Mouse (Mus musculus) v-Abl transformed pro-B cells (cell line): ENCODE data around the gene Mov10l1.

Experiments
- in situ Hi-C, 2 experiments: fragments of 400-800 bp; cut with MboI; formaldehyde crosslinking; loops; one replicate each; pipeline ENCODE4 v1.15.1; 2025; ENCODE audit not compliant: unreplicated experiment in 2 of 2

Mov10l1 gene

DNA sequence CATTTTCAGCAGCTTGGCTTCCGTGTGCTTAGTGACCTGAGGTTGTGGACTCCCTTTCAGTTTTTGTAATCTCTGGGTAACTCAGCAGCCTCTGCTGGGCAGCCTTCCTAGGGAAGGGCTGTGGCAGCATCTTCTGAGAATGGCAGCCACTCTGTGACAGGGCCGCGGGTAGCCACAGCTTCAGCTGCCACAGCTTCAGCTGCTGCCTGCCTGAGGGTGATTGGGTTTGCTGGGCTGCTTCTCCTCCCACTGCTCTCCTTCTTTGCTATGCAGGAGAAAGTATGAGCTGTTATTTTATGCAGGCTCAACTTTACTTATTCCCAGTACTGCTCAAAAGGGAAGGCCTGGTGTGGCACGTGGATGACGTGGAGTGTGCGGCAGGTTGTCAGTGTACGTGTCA, 24.3 kb downstream of the Mov10l1 start:
- in situ Hi-C loops, result no loop called here

DNA sequence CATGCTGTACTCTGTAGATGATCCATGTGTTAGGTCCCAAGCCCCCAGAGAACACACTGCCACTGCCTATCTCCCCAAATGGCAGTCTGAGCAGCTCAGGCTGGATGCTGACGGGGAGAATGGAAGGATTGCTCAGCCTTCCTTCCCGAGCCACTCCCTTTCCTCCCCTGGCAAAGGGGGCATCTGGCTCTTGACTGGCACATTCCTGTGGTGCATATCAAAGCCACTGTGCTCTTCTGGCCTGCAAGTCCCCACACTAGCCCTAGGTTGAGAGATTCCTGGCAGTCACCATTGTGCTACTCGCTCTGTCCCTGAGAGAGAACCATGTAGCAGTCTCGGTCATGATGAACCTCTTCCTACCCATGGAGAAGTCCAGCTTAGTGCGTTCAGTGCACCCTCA, 25.1 kb downstream of the Mov10l1 start:
- in situ Hi-C loops, result no loop called here

- in situ Hi-C loops, result no loop called here
Measured at GRCm38 (mm10) chr15:89016722-89017121, 34.0 kb downstream of the Mov10l1 start.

DNA sequence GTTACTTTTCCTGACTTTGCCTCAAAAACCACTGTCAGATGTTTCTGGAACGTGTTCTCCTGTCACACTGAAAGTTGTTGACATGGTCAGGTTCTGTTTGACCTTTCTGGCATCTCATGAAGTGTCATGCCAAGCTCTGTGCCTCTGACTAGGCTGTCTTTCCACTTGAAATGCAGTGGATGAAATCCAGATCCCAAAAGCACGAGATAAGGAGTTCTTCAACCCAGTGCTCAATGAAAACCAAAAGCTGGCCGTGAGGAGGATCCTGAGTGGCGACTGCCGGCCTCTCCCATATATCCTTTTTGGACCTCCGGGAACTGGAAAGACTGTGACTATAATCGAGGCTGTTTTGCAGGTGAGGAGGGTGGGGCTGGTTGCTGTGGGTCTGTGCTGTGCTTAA, 37.4 kb downstream of the Mov10l1 start:
- in situ Hi-C loops, result no loop called here

- in situ Hi-C loops, result no loop called here
Measured at GRCm38 (mm10) chr15:89020492-89020891, 37.8 kb downstream of the Mov10l1 start.

- in situ Hi-C loops, result no loop called here
Measured at GRCm38 (mm10) chr15:89044381-89044780, 61.7 kb downstream of the Mov10l1 start.

DNA sequence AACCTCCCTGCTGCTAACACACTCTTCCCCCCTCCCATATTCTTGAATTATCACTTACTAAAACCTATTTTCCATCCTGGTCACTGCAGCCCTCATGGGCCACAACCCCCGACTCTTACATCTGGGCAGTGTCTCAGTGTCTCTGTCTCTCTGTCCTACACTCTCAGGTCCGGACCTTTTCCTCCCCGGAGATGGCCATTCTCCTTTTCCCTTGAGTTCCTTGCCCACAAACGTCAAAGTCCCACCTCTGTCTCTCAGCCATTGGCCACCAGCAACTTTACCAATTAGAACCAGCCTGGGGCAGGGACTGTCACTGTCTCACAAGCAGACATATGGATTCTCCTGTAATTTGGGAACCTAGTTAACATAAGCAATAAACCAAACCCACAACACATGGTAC, 63.6 kb downstream of the Mov10l1 start:
- in situ Hi-C loops, result no loop called here

GRCm38 (mm10) chr15:89054666-89055065, 72.0 kb downstream of the Mov10l1 start:
- in situ Hi-C loops, result no loop called here

DNA sequence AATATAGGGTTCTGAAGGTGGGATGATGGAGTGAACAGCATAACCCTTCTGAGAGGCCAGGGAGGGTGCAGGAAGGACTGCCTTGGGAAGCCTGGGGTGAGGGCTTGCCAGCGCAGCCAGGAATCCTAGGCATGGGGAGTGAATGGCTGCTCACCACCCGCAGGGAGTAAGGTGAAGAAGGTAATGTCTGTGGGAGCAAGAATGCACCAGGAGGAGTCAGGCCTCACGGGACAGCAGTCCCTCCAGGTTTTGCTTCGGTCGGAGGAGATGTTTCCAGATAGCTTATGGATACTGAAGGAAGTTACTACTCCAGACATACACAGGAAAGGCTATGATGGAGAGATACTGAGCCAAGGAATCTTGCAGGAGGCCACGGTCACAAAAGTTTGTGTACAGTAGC, 76.0 kb downstream of the Mov10l1 start:
- in situ Hi-C loops, result no loop called here

DNA sequence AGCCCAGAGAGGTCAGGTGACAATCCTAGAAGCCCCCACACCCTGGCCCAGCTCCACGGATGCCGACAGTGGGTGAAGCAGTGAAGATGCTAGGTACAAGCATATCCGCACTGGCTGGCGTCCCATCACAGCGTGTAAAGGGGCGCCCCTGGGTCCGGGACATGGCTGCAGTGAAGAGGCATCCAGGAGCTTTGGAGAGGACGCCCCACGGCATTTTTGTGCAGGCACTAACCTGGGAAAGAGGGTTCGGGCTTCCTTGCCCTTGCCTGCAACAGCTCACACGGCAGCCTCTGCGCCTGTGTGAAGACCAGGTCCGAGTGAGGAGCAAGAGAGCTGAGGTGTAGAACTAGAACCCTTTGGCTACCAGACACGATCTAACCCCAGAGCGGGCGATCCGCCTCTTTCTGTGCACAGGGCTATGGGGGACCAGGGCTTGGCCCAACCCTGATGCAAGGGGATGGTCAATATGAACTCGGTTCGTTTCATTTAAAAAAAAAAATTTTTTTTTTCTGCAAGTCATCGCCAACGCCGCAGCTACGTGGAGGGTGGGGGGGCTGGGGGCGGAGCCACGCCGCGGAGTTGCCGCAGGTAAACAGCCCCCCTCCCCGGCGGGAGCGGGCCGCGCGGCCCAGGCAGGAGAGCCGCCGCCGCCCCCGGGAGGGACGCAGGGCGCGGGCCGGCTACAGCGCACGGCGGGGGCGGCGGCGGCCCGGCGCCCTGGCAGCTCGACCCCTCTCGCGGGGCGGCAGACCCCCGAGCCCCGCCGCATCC, 76.6 kb downstream of the Mov10l1 start, which contains the start of gene Panx2:
TSS of gene Panx2 (plus strand) at position 574 of the 771 bp plus-strand sequence.
- in situ Hi-C loops, result no loop called here

GRCm38 (mm10) chr15:89060032-89060681, 77.4 kb downstream of the Mov10l1 start:
- in situ Hi-C loops, result no loop called here

- in situ Hi-C loops, result no loop called here
Measured at GRCm38 (mm10) chr15:89060811-89061460, 78.2 kb downstream of the Mov10l1 start.

GRCm38 (mm10) chr15:89061761-89062517, 79.2 kb downstream of the Mov10l1 start:
- in situ Hi-C loops, result no loop called here

DNA sequence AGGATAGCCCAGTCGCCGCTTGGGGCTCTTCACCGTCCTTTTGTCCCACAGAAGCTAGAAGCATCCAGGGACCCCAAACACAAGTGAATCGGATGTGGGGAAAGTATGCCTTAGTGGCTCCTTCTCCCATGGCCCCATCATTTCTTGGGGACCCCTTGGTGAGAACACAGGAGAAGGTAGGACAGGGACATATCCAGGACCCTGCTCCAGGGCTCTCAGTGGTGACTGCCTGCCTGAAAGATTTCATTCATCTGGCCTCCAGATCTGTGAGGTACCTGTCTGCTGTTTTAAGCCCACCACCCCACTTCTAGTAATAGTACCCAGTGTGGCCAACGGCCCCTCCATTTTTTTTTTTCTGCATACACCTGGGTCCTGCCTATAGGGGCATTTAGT, 79.8 kb downstream of the Mov10l1 start:
- in situ Hi-C loops, result no loop called here

- in situ Hi-C loops, result no loop called here
Measured at GRCm38 (mm10) chr15:89063001-89063400, 80.3 kb downstream of the Mov10l1 start.

DNA sequence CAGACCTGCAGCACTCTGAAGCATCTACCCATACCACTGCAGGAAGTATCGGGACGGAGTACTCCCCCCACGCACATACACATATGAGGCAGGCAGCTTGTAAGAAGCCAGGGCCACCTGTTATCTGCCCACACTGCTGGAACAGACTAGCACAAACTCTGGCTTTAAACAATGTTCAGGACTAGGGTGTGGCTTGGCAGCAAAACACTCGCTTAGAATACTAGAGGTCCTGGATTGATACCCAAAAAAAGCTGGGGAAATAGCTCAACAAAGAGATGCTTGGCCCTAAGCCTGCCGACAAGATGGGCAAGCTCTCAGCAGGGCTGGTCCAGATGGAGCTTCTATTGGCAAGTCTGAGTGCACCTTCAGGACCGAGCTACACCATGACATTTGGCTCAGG, 80.8 kb downstream of the Mov10l1 start:
- in situ Hi-C loops, result no loop called here

DNA sequence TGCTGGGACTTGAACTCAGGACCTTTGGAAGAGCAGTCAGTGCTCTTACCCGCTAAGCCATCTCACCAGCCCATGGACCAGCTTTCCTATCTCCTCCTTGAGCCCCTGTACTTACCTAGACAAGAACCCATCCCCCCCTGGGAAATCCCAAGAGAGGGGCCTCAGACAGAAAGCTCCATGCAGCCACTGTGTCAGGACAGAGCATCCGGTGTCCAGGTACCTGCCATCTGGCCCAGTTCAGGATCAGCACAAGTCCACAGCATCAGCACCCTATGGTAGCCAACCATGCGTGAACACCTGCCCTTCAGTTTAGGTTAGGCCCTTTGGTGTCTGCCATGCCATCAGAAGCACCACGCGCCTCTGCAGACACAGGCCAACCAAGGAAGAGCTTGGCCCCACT, 82.2 kb downstream of the Mov10l1 start:
- in situ Hi-C loops, result no loop called here

GRCm38 (mm10) chr15:89067609-89068008, 84.9 kb downstream of the Mov10l1 start:
- in situ Hi-C loops, result no loop called here

GRCm38 (mm10) chr15:89068226-89068625, 85.5 kb downstream of the Mov10l1 start:
- in situ Hi-C loops, result no loop called here

DNA sequence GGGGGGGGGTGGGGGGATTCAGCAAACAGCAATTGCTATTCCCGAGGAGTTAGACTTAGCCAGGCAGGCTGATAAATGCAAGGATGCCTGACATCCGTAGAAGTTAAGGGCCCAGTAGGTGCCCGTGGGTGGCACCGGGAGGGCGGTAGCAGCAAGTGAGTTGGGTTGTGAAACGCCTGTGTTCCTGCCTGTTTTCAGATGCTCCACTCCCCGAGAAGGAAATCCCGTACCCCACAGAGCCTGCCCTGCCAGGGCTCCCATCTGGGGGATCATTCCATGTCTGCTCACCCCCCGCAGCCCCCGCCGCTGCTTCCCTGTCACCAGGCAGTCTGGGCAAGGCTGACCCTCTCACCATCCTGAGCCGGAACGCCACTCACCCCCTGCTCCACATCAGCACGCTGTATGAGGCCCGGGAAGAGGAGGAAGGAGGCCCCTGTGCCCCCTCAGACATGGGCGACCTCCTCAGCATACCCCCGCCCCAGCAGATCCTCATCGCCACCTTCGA, 86.7 kb downstream of the Mov10l1 start:
- in situ Hi-C loops, result no loop called here

- in situ Hi-C loops, result loop anchor here (10.0 kb wide), 2 partner anchors 246 to 326 kb away; no protein-coding TSS in a partner anchor
Measured at GRCm38 (mm10) chr15:89070606-89071005, 87.9 kb downstream of the Mov10l1 start.
